Mouse (Mus musculus): Measurements from ENCODE around the gene Spp2. TPM values are rescaled to one million over a fixed set of nuclear protein-coding genes. Genes with fewer than 3 reads are reported as not detected.

The Spp2 gene
- polyA plus RNA-seq (2012; rRNA removed) = not detected in 2 replicates

DNA sequence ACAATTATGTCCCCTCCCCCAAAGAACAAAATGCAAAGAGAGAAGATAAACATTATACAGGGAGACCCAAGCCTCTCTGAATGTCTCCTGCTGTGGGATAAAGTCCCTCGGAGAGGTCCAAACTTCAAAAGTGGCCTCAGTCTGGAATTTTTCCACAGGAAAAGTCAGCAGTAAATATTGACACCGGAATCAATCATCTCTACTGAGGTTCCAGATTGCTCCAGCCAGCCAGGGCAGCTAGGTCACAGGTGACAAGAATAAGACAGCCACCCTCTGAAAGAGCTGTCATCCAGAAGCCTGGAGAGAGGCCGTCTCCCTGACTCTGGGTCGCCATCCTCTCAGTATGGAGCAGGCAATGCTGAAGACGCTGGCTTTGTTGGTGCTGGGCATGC is at the start of gene Spp2:
TSS of gene Spp2 (plus strand) at position 155 of the 392 bp plus-strand sequence.

Other genes with a start within 250 kb of the Spp2 start
- gene Ugt1a5, start 240.9 kb upstream of the Spp2 start, polyA plus RNA-seq (2012; rRNA removed) = 0.11 and 0.14 TPM in 2 replicates
- gene Ugt1a2, start 206.4 kb upstream of the Spp2 start, polyA plus RNA-seq (2012; rRNA removed) = 0.07 and 0.08 TPM in 2 replicates
- gene Dnajb3, start 201.2 kb upstream of the Spp2 start, polyA plus RNA-seq (2012; rRNA removed) = 3.2 and 6.0 TPM in 2 replicates
- 6.2 and 7.1 TPM in 2 replicates for gene Ugt1a1, start 195.0 kb upstream of the Spp2 start, polyA plus RNA-seq (2012; rRNA removed)
- gene Mroh2a, start 180.0 kb upstream of the Spp2 start, polyA plus RNA-seq (2012; rRNA removed) = 2.4 and 3.0 TPM in 2 replicates
- gene Hjurp, start 129.3 kb upstream of the Spp2 start, polyA plus RNA-seq (2012; rRNA removed) = 100 and 169 TPM in 2 replicates
- not detected in 2 replicates for gene Trpm8, start 129.3 kb upstream of the Spp2 start, polyA plus RNA-seq (2012; rRNA removed)
- 0.15 and 0.17 TPM in 2 replicates for gene Glrp1, start 103.1 kb downstream of the Spp2 start, polyA plus RNA-seq (2012; rRNA removed)